Comparison of ENCODE assay signal across 8 mouse cellular contexts in genomic region chr4:140622819-140623218, GRCm38 (mm10). TPM values are rescaled to one million over a fixed set of nuclear protein-coding genes. Genes with fewer than 3 reads are reported as not detected.
DNase-seq lines count a peak whose midpoint lies in the region; ATAC-seq and TF ChIP-seq lines count a peak whose summit lies in the region.

No protein-coding gene starts in this region.

- H3K9me3 ChIP-seq in forebrain, embryonic 10.5 days, result no peaks in the 10 kb centered on the region
- H3K9me3 ChIP-seq in forebrain, postnatal 0 days (ENCODE audit: low read length), result no peaks in the 10 kb centered on the region
- no peaks in the 10 kb centered on the region for H3K9me3 ChIP-seq in embryonic facial prominence, embryonic 14.5 days (ENCODE audit: control insufficient read depth, low read length)
- no peaks in the 10 kb centered on the region for H3K9me3 ChIP-seq in hindbrain, embryonic 13.5 days
- H3K9me3 ChIP-seq in liver, postnatal 0 days (ENCODE audit: low read length), result no peaks in the 10 kb centered on the region

- intact Hi-C loops in left cerebral cortex, postnatal 25 days (cut with DNase I), result no loop called here

- H3K4me3 ChIP-seq in forebrain, embryonic 10.5 days, result peak overlapping the region; percentile 11; the same call in 1 of the 2 replicates
- H3K4me3 ChIP-seq in forebrain, postnatal 0 days (ENCODE audit: low read depth, low read length), result no peak overlapping the region
- no peak overlapping the region for H3K4me3 ChIP-seq in embryonic facial prominence, embryonic 14.5 days (ENCODE audit: low read depth, low read length)
- no peak overlapping the region for H3K4me3 ChIP-seq in hindbrain, embryonic 13.5 days
- no peak overlapping the region for H3K4me3 ChIP-seq in liver, postnatal 0 days (ENCODE audit: low read depth, low read length)

- 39% methylated on average over 4 of the region's 4 CpGs for WGBS in forebrain, embryonic 10.5 days
- WGBS in forebrain, postnatal 0 days, result 30% methylated on average over 4 of the region's 4 CpGs
- WGBS in embryonic facial prominence, embryonic 14.5 days, result 31% methylated on average over 4 of the region's 4 CpGs
- 31% methylated on average over 4 of the region's 4 CpGs for WGBS in hindbrain, embryonic 13.5 days
- WGBS in liver, postnatal 0 days (ENCODE audit: insufficient replicate concordance), result 34% methylated on average over 4 of the region's 4 CpGs

- no peaks in the 10 kb centered on the region for H3K27me3 ChIP-seq in forebrain, embryonic 10.5 days (ENCODE audit: poor library complexity, severe bottlenecking)
- no peaks in the 10 kb centered on the region for H3K27me3 ChIP-seq in forebrain, postnatal 0 days (ENCODE audit: insufficient read depth, low read length)
- H3K27me3 ChIP-seq in embryonic facial prominence, embryonic 14.5 days (replicated peaks; ENCODE audit: control insufficient read depth, insufficient read depth, low read length), result no peaks in the 10 kb centered on the region
- no peaks in the 10 kb centered on the region for H3K27me3 ChIP-seq in hindbrain, embryonic 13.5 days
- no peaks in the 10 kb centered on the region for H3K27me3 ChIP-seq in liver, postnatal 0 days (ENCODE audit: insufficient read depth, low read length)

- DNase-seq in forebrain, embryonic 10.5 days (ENCODE audit: extremely low spot score, low spot score), result no peak
- DNase-seq in forebrain, postnatal 0 days, result no peak
- DNase-seq in embryonic facial prominence, embryonic 14.5 days (ENCODE audit: low spot score), result peak; percentile 69
- no peak for DNase-seq in liver, postnatal 0 days
- DNase-seq in right cerebral cortex, adult 18-20 months, result no peak
- no peak for DNase-seq in left cerebral cortex, postnatal 25 days (ENCODE audit: low spot score in 2 of 2)
- DNase-seq in adrenal gland, adult 18-20 months (ENCODE audit: low spot score in 2 of 2), result no peak

- no peak overlapping the region for H3K4me2 ChIP-seq in forebrain, postnatal 0 days (ENCODE audit: low read depth)
- no peak overlapping the region for H3K4me2 ChIP-seq in embryonic facial prominence, embryonic 14.5 days (ENCODE audit: low read depth, low read length)
- H3K4me2 ChIP-seq in hindbrain, embryonic 13.5 days, result no peak overlapping the region
- H3K4me2 ChIP-seq in liver, postnatal 0 days (ENCODE audit: low read depth, low read length), result no peak overlapping the region

- H3K9ac ChIP-seq in forebrain, postnatal 0 days, result no peak overlapping the region
- no peak overlapping the region for H3K9ac ChIP-seq in embryonic facial prominence, embryonic 14.5 days (ENCODE audit: low read depth, low read length)
- 0 out of 2 replicates have a peak overlapping the region, but pooled peaks have one; percentile 35 for H3K9ac ChIP-seq in hindbrain, embryonic 13.5 days
- H3K9ac ChIP-seq in liver, postnatal 0 days (replicated peaks), result 0 out of 2 replicates have a peak overlapping the region, but pooled peaks have one; percentile 2

- H3K36me3 ChIP-seq in forebrain, embryonic 10.5 days (replicated peaks), result peaks cover 14% of the 10 kb centered on the region
- H3K36me3 ChIP-seq in forebrain, postnatal 0 days (ENCODE audit: insufficient read depth), result no peaks in the 10 kb centered on the region
- no peaks in the 10 kb centered on the region for H3K36me3 ChIP-seq in embryonic facial prominence, embryonic 14.5 days (ENCODE audit: control insufficient read depth, insufficient read depth, low read length)
- peaks cover 3% of the 10 kb centered on the region; the same call in 1 of the 2 replicates for H3K36me3 ChIP-seq in hindbrain, embryonic 13.5 days
- no peaks in the 10 kb centered on the region for H3K36me3 ChIP-seq in liver, postnatal 0 days (replicated peaks; ENCODE audit: insufficient read depth, low read length)

- H3K4me1 ChIP-seq in forebrain, embryonic 10.5 days, result peaks cover 83% of the 10 kb centered on the region
- peaks cover 19% of the 10 kb centered on the region for H3K4me1 ChIP-seq in forebrain, postnatal 0 days (ENCODE audit: insufficient read depth)
- H3K4me1 ChIP-seq in embryonic facial prominence, embryonic 14.5 days (ENCODE audit: control insufficient read depth, insufficient read depth, low read length), result peaks cover 23% of the 10 kb centered on the region
- H3K4me1 ChIP-seq in hindbrain, embryonic 13.5 days (replicated peaks), result peaks cover 55% of the 10 kb centered on the region
- H3K4me1 ChIP-seq in liver, postnatal 0 days (ENCODE audit: insufficient read depth), result peaks cover 20% of the 10 kb centered on the region

- no peak for TF ChIP-seq CTCF in forebrain, postnatal 0 days (IDR thresholded peaks at IDR 0.05; ENCODE audit: low read depth)
- no peak for TF ChIP-seq CTCF in liver, postnatal 0 days (IDR thresholded peaks at IDR 0.05; ENCODE audit: low read depth)

- TF ChIP-seq EP300 in liver, postnatal 0 days (IDR thresholded peaks at IDR 0.05; ENCODE audit: low read depth), result no peak

- ATAC-seq in forebrain, postnatal 0 days, result no peak
- no peak for ATAC-seq in embryonic facial prominence, embryonic 14.5 days (ENCODE audit: low read depth)
- no peak for ATAC-seq in hindbrain, embryonic 13.5 days (ENCODE audit: low FRiP score)
- no peak for ATAC-seq in liver, postnatal 0 days

- peak overlapping the region; percentile 95 for H3K27ac ChIP-seq in forebrain, embryonic 10.5 days
- no peak overlapping the region for H3K27ac ChIP-seq in forebrain, postnatal 0 days (ENCODE audit: low read depth, low read length)
- no peak overlapping the region for H3K27ac ChIP-seq in embryonic facial prominence, embryonic 14.5 days (replicated peaks; ENCODE audit: low read depth, low read length)
- H3K27ac ChIP-seq in hindbrain, embryonic 13.5 days, result peak overlapping the region; percentile 95
- 0 out of 2 replicates have a peak overlapping the region, but pooled peaks have one; percentile 58 for H3K27ac ChIP-seq in liver, postnatal 0 days (ENCODE audit: low read depth)

RNA-seq across cellular contexts. Expression of gene Arhgef10l, which starts 43.0 kb away (rescaled TPM):
- polyA plus RNA-seq in forebrain, embryonic 10.5 days (2016; fragmentation: Nextera tagmentation; extraction: Ambion mirVana), result 22.1 and 23.0 TPM in 2 replicates
- 52.5 and 59.0 TPM in 2 replicates for total RNA-seq in forebrain, postnatal 0 days (2014; rRNA removed)
- 13.8 and 16.5 TPM in 2 replicates for polyA plus RNA-seq in forebrain, postnatal 0 days (2015; fragmentation: Nextera tagmentation; extraction: Ambion mirVana)
- 13.4 and 14.8 TPM in 2 replicates for polyA plus RNA-seq in embryonic facial prominence, embryonic 14.5 days (2014; fragmentation: Nextera tagmentation; extraction: Ambion mirVana)
- 23.2 and 23.8 TPM in 2 replicates for polyA plus RNA-seq in hindbrain, embryonic 13.5 days (2015; fragmentation: Nextera tagmentation; extraction: Ambion mirVana)
- 6.3 and 7.6 TPM in 2 replicates for polyA plus RNA-seq in liver, postnatal 0 days (2015; fragmentation: Nextera tagmentation; extraction: Ambion mirVana)
- 10 to 100 TPM; 53.2 to 57.9 TPM for total RNA-seq in left cerebral cortex, postnatal 25 days (2021)
- total RNA-seq in adrenal gland, adult 18-20 months (2021), result 10 to 100 TPM in 1 of 2 experiments, 1 to 10 TPM in 1; 6.7 to 10.7 TPM

Comparison
In these comparisons a context has a peak if more than half of its experiments do, and no peak if none do; other contexts are left out.
1. H3K27ac ChIP-seq: peak in forebrain, embryonic 10.5 days (single experiment), hindbrain, embryonic 13.5 days (single experiment) and liver, postnatal 0 days (single experiment); none in forebrain, postnatal 0 days (single experiment) and embryonic facial prominence, embryonic 14.5 days (single experiment).
2. H3K9ac ChIP-seq: peak in hindbrain, embryonic 13.5 days (single experiment) and liver, postnatal 0 days (single experiment); none in forebrain, postnatal 0 days (single experiment) and embryonic facial prominence, embryonic 14.5 days (single experiment).